Mouse (Mus musculus): Measurements from ENCODE around the gene Il4ra. TPM values are rescaled to one million over a fixed set of nuclear protein-coding genes. Genes with fewer than 3 reads are reported as not detected.

Il4ra gene
- polyA plus RNA-seq, 1 experiment from 2014 or later: 4.9 TPM

- 0 out of 2 replicates have a peak, but pooled peaks cover 3% of the 10 kb centered on the region for H3K36me3 ChIP-seq
- ATAC-seq (ENCODE audit: extremely low read depth, insufficient number of reproducible peaks, low FRiP score, low TSS enrichment): no peak
These were observed 24.0 kb downstream of the Il4ra start for GRCm38 (mm10) chr7:125575738-125576540.

DNA sequence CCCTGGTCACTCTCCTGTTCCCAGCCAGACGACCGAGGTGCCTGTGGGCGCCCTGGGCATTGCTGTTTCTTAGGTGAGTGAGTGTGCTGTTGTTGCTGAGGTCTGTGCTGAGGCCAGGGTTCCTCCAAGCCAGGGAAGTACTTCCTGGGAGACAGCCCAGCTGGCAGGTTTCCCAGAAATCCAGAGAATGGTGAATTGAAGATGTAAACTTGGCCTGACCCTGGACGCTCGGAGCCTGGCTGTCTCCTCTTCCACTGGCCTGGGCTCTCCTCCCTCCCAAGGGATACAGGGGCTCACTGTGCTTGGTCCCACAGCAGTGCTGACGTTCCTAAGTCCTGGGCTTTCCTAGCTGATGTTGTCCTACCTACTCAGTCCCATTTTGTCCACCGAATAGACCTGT lies 25.1 kb downstream of the Il4ra start:
- peaks cover 41% of the 10 kb centered on the region for H3K4me1 ChIP-seq
- 48% methylated on average over 7 of the region's 7 CpGs for WGBS
- H3K36me3 ChIP-seq: 0 out of 2 replicates have a peak, but pooled peaks cover 3% of the 10 kb centered on the region
- no peak overlapping the region for H3K4me3 ChIP-seq
- no peak for ATAC-seq (ENCODE audit: extremely low read depth, insufficient number of reproducible peaks, low FRiP score, low TSS enrichment)
- no peaks in the 10 kb centered on the region for H3K27me3 ChIP-seq (replicated peaks)
- H3K9me3 ChIP-seq: no peaks in the 10 kb centered on the region
- peak overlapping the region; percentile 42 for H3K27ac ChIP-seq (replicated peaks)
- H3K9ac ChIP-seq: peak overlapping the region; percentile 44; the same call in 1 of the 2 replicates
- H3K4me2 ChIP-seq: no peak overlapping the region

More at GRCm38 (mm10) chr7:125575738-125576540, 24.0 kb downstream of the Il4ra start:
- Histone ChIP-seq H3K27me3 (replicated peaks) (no peaks in the 10 kb centered on the region), H3K9me3 (no peaks in the 10 kb centered on the region), H3K4me1 (peaks cover 40% of the 10 kb centered on the region), H3K9ac (no peak overlapping the region), H3K4me3 (no peak overlapping the region), H3K4me2 (no peak overlapping the region), H3K27ac (replicated peaks) (no peak overlapping the region)
- WGBS: 81% methylated on average over 16 of the region's 16 CpGs

- WGBS: 79% methylated on average over 11 of the region's 11 CpGs
- peak overlapping the region; percentile 42; the same call in 1 of the 2 replicates for H3K27ac ChIP-seq (replicated peaks)
- no peaks in the 10 kb centered on the region for H3K9me3 ChIP-seq
- ATAC-seq (ENCODE audit: extremely low read depth, insufficient number of reproducible peaks, low FRiP score, low TSS enrichment): no peak; the same call in 1 of the 2 replicates
- H3K4me3 ChIP-seq: no peak overlapping the region
- no peaks in the 10 kb centered on the region for H3K27me3 ChIP-seq (replicated peaks)
- no peak overlapping the region for H3K4me2 ChIP-seq
- 0 out of 2 replicates have a peak overlapping the region, but pooled peaks have one; percentile 44 for H3K9ac ChIP-seq
- 0 out of 2 replicates have a peak, but pooled peaks cover 3% of the 10 kb centered on the region for H3K36me3 ChIP-seq
- peaks cover 37% of the 10 kb centered on the region for H3K4me1 ChIP-seq
These were observed 25.7 kb downstream of the Il4ra start for GRCm38 (mm10) chr7:125577486-125578088.

DNA sequence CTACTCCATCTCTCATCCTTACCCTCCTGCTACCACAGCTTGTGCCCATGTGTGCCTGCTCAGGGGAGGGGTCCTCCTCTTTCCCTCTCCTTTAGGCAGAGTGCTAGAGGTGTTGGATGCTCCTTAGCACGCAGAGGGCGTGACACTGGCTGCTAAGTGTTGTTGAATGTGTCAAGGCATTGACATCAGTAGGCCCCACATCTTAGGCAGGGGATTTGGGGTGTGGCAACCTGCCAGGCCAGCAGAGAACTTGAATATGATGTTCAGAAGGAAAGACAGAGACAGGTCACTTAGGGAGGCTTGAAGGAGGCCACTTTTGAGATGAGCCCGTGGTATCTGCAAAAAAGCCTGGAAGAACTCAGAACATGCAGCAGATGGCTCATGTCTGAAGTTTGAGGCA lies 26.2 kb downstream of the Il4ra start:
- no peak overlapping the region for H3K4me2 ChIP-seq
- no peaks in the 10 kb centered on the region for H3K9me3 ChIP-seq
- H3K27me3 ChIP-seq (replicated peaks): peaks cover 2% of the 10 kb centered on the region; the same call in 1 of the 2 replicates
- ATAC-seq (ENCODE audit: extremely low read depth, insufficient number of reproducible peaks, low FRiP score, low TSS enrichment): no peak
- H3K4me1 ChIP-seq: peaks cover 37% of the 10 kb centered on the region
- WGBS: 69% methylated on average over 3 of the region's 3 CpGs
- H3K27ac ChIP-seq (replicated peaks): no peak overlapping the region
- no peak overlapping the region for H3K9ac ChIP-seq
- 0 out of 2 replicates have a peak, but pooled peaks cover 3% of the 10 kb centered on the region for H3K36me3 ChIP-seq
- no peak overlapping the region for H3K4me3 ChIP-seq

GRCm38 (mm10) chr7:125579545-125580219 lies 27.8 kb downstream of the Il4ra start:
- no peak overlapping the region for H3K4me3 ChIP-seq
- no peak overlapping the region for H3K9ac ChIP-seq
- H3K4me2 ChIP-seq: no peak overlapping the region
- peaks cover 3% of the 10 kb centered on the region; the same call in 1 of the 2 replicates for H3K27me3 ChIP-seq (replicated peaks)
- H3K36me3 ChIP-seq: 0 out of 2 replicates have a peak, but pooled peaks cover under 1% of the 10 kb centered on the region
- H3K27ac ChIP-seq (replicated peaks): no peak overlapping the region
- peaks cover 37% of the 10 kb centered on the region for H3K4me1 ChIP-seq
- WGBS: 82% methylated on average over 9 of the region's 9 CpGs
- no peaks in the 10 kb centered on the region for H3K9me3 ChIP-seq
- ATAC-seq (ENCODE audit: extremely low read depth, insufficient number of reproducible peaks, low FRiP score, low TSS enrichment): no peak

DNA sequence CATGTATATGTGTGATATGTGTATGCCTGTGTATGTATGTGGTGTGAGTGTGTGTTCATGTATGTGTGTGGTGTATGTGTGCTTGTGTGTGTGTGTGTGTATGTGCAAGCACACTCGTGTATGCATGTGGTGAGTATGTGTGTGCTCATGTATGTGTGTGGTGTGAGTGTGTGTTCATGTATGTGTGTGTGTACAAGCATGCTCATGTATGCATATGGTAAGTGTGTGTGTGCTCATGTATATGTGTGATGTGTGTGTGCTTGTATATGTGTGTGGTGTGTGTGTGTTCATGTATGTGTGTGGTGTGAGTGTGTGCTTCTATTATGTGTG lies 28.3 kb downstream of the Il4ra start:
- H3K27me3 ChIP-seq (replicated peaks): peaks cover 3% of the 10 kb centered on the region; the same call in 1 of the 2 replicates
- no peaks in the 10 kb centered on the region for H3K36me3 ChIP-seq
- WGBS: 89% methylated on average over 1 of the region's 1 CpGs
- H3K4me1 ChIP-seq: peaks cover 37% of the 10 kb centered on the region
- no peak overlapping the region for H3K27ac ChIP-seq (replicated peaks)
- H3K4me2 ChIP-seq: no peak overlapping the region
- H3K4me3 ChIP-seq: no peak overlapping the region
- ATAC-seq (ENCODE audit: extremely low read depth, insufficient number of reproducible peaks, low FRiP score, low TSS enrichment): no peak
- H3K9me3 ChIP-seq: no peaks in the 10 kb centered on the region
- no peak overlapping the region for H3K9ac ChIP-seq

GRCm38 (mm10) chr7:125580625-125581316 lies 28.9 kb downstream of the Il4ra start:
- Histone ChIP-seq H3K4me1 (peaks cover 34% of the 10 kb centered on the region), H3K4me3 (peak overlapping the region; percentile 36), H3K27me3 (replicated peaks) (peaks cover 3% of the 10 kb centered on the region; the same call in 1 of the 2 replicates), H3K9ac (peak overlapping the region; percentile 42; the same call in 1 of the 2 replicates), H3K4me2 (peak overlapping the region; percentile 66), H3K36me3 (no peaks in the 10 kb centered on the region), H3K9me3 (no peaks in the 10 kb centered on the region), H3K27ac (replicated peaks) (no peak overlapping the region)
- 11% methylated on average over 16 of the region's 16 CpGs for WGBS
- no peak for ATAC-seq (ENCODE audit: extremely low read depth, insufficient number of reproducible peaks, low FRiP score, low TSS enrichment)

DNA sequence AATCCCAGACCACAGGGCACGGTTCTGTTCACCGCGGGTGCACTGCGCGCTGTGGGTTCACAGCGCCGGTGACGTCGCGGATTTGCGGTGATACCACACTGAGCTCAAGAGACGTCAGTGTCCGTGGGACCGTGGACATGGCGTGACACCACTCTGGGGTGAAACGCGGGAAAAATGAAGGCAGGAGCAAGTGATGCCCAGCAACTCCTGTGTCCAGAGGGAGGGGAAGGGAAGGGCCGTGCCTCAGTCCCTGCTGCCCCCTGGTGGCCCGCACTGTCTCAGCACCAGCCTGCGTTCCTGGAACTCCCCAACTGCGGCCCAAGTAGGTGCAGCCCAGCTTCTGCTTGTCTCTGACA lies 29.4 kb downstream of the Il4ra start:
- peaks cover 28% of the 10 kb centered on the region for H3K4me1 ChIP-seq
- no peaks in the 10 kb centered on the region for H3K36me3 ChIP-seq
- 6% methylated on average over 21 of the region's 21 CpGs for WGBS
- peaks cover 3% of the 10 kb centered on the region; the same call in 1 of the 2 replicates for H3K27me3 ChIP-seq (replicated peaks)
- H3K9me3 ChIP-seq: 0 out of 2 replicates have a peak, but pooled peaks cover under 1% of the 10 kb centered on the region
- peak overlapping the region; percentile 36 for H3K4me3 ChIP-seq
- peak overlapping the region; percentile 42; the same call in 1 of the 2 replicates for H3K9ac ChIP-seq
- peak overlapping the region; percentile 66 for H3K4me2 ChIP-seq
- ATAC-seq (ENCODE audit: extremely low read depth, insufficient number of reproducible peaks, low FRiP score, low TSS enrichment): no peak
- H3K27ac ChIP-seq (replicated peaks): no peak overlapping the region

- Histone ChIP-seq H3K27ac (replicated peaks) (no peak overlapping the region), H3K27me3 (replicated peaks) (peaks cover 3% of the 10 kb centered on the region; the same call in 1 of the 2 replicates), H3K9me3 (0 out of 2 replicates have a peak, but pooled peaks cover 3% of the 10 kb centered on the region), H3K4me3 (no peak overlapping the region), H3K9ac (no peak overlapping the region), H3K36me3 (no peaks in the 10 kb centered on the region), H3K4me2 (no peak overlapping the region), H3K4me1 (peaks cover 8% of the 10 kb centered on the region)
- ATAC-seq (ENCODE audit: extremely low read depth, insufficient number of reproducible peaks, low FRiP score, low TSS enrichment): no peak
- 66% methylated on average over 6 of the region's 6 CpGs for WGBS
These were observed 31.5 kb downstream of the Il4ra start for GRCm38 (mm10) chr7:125583325-125584004.

GRCm38 (mm10) chr7:125584005-125584369 lies 32.1 kb downstream of the Il4ra start:
- Histone ChIP-seq H3K4me2 (no peak overlapping the region), H3K27me3 (replicated peaks) (peaks cover 3% of the 10 kb centered on the region; the same call in 1 of the 2 replicates), H3K36me3 (no peaks in the 10 kb centered on the region), H3K27ac (replicated peaks) (no peak overlapping the region), H3K9ac (no peak overlapping the region), H3K4me1 (peaks cover 8% of the 10 kb centered on the region), H3K9me3 (0 out of 2 replicates have a peak, but pooled peaks cover 3% of the 10 kb centered on the region), H3K4me3 (no peak overlapping the region)
- no peak for ATAC-seq (ENCODE audit: extremely low read depth, insufficient number of reproducible peaks, low FRiP score, low TSS enrichment)
- 77% methylated on average over 5 of the region's 5 CpGs for WGBS

Measured in heart, embryonic 13.5 days (tissue).